In the genomic region with DNA sequence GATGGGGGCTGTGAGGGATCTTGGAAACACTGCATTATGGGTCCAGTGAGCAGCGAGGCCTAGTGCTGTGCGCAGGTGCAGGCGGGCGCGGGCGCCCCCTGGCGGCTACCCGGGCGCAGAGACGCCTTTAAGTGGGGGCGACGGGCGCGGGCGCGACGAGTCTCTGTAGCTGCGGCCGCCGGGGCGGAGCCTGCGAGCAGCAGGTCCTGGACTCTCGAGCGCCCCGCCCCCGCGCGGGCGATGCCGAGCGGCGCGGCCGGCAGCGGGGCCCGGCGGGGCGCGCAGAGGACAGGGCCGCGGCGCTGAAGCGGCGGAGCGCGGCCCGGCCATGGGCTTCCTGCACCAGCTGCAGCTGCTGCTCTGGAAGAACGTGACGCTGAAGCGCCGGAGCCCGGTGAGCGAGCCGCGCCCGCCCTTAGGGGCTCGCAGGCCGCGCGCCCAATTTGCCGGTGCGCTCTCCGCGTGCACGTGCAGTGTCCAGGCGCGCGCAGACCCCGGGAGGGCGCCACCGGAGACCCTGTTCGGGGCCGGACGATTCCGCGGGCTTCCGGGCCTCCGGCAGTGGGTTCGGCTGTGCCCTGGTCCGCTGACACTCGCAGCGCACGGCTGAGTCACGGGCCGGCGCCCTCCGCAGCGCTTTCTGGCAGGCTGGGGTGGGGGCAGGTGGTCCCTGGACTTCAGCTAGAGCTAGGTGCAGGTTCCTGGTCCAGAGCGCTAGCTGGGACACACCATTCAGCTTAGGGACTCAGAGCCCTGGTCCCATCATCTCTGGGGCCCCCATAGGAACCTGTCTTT, we compare ENCODE assay signal across 8 mouse cellular contexts. TPM values are rescaled to one million over a fixed set of nuclear protein-coding genes. Genes with fewer than 3 reads are reported as not detected.
A peak's percentile ranks its signal among the peaks of the same experiment; 100 is the strongest.
DNase-seq lines count a peak whose midpoint lies in the region; ATAC-seq and TF ChIP-seq lines count a peak whose summit lies in the region.

A gene (plus strand): TSS at position 262 of the 795 bp plus-strand sequence.

- WGBS in forebrain, embryonic 12.5 days: under 1% methylated on average over 88 of the region's 89 CpGs
- under 1% methylated on average over 74 of the region's 89 CpGs for WGBS in heart, postnatal 0 days
- under 1% methylated on average over 87 of the region's 89 CpGs for WGBS in liver, embryonic 16.5 days (ENCODE audit: insufficient replicate concordance)
- under 1% methylated on average over 69 of the region's 89 CpGs for WGBS in neural tube, embryonic 13.5 days

- H3K4me1 ChIP-seq in CH12.LX (ENCODE audit: control insufficient read depth in 1 of 2, insufficient read depth in 2 of 2): peaks cover 27 to 61% of the 10 kb centered on the region in 2 experiments
- H3K4me1 ChIP-seq in forebrain, embryonic 12.5 days: peaks cover 22% of the 10 kb centered on the region
- peaks cover 4% of the 10 kb centered on the region; the same call in 1 of the 2 replicates for H3K4me1 ChIP-seq in heart, postnatal 0 days (ENCODE audit: control insufficient read depth, insufficient read depth)
- peaks cover 6% of the 10 kb centered on the region for H3K4me1 ChIP-seq in liver, embryonic 16.5 days (ENCODE audit: control insufficient read depth, low read depth, low read length)
- H3K4me1 ChIP-seq in neural tube, embryonic 13.5 days (replicated peaks): peaks cover 36% of the 10 kb centered on the region
- peaks cover 9% of the 10 kb centered on the region for H3K4me1 ChIP-seq in testis, adult 2 months (ENCODE audit: control insufficient read depth, insufficient read depth, low read length)

- in situ Hi-C loops in CH12.LX (cut with MboI; ENCODE audit: low pct_ligation_motif_present, low pct_unique_long_range_greater_than_20kb, low sequenced_read_pairs): loop anchor here (10.0 kb wide), 1 partner anchor 126 kb away; a partner anchor contains a TSS

- peak; percentile 93 for DNase-seq in CH12.LX (ENCODE audit: extremely low read depth)
- peak; percentile 84 for DNase-seq in c-Kit-positive CD71-positive TER-119-negative erythroid progenitor cells, embryonic 14.5 days (ENCODE audit: low read depth)
- DNase-seq in heart, postnatal 0 days (ENCODE audit: low spot score): peak; percentile 91
- peak; percentile 94 to 97 for DNase-seq in kidney, postnatal 4 days

- peak within 1 kb of the TSS; percentile 64 to 73 (median 71) for H3K4me3 ChIP-seq in CH12.LX (replicated peaks in 1 of 3; ENCODE audit: low read depth in 2 of 3, low read length in 2 of 3, poor library complexity in 1 of 3)
- H3K4me3 ChIP-seq in forebrain, embryonic 12.5 days (replicated peaks): peak within 1 kb of the TSS; percentile 72
- peak within 1 kb of the TSS; percentile 81 for H3K4me3 ChIP-seq in heart, postnatal 0 days (ENCODE audit: low read depth, low read length)
- H3K4me3 ChIP-seq in liver, embryonic 16.5 days (ENCODE audit: low read depth, low read length): peak within 1 kb of the TSS; percentile 65
- H3K4me3 ChIP-seq in neural tube, embryonic 13.5 days: peak within 1 kb of the TSS; percentile 66
- H3K4me3 ChIP-seq in testis, adult 2 months (ENCODE audit: control insufficient read depth, low read depth, low read length): peak within 1 kb of the TSS; percentile 79

- no peak within 1 kb of the TSS for H3K27ac ChIP-seq in CH12.LX (ENCODE audit: insufficient read depth, low read depth)
- H3K27ac ChIP-seq in forebrain, embryonic 12.5 days: peak within 1 kb of the TSS; percentile 82
- H3K27ac ChIP-seq in heart, postnatal 0 days (ENCODE audit: low read depth): peak within 1 kb of the TSS; percentile 36; the same call in 1 of the 2 replicates
- H3K27ac ChIP-seq in liver, embryonic 16.5 days (ENCODE audit: low read length): no peak within 1 kb of the TSS
- H3K27ac ChIP-seq in neural tube, embryonic 13.5 days (replicated peaks): peak within 1 kb of the TSS; percentile 90
- peak within 1 kb of the TSS; percentile 30 for H3K27ac ChIP-seq in testis, adult 2 months (ENCODE audit: control insufficient read depth, insufficient read depth, low read depth, low read length)

- TF ChIP-seq POLR2A in CH12.LX (IDR thresholded peaks at IDR 0.05; ENCODE audit: low read depth, low read length): peak; percentile 58; the same call in 1 of the 2 replicates
- TF ChIP-seq POLR2A in testis, adult 2 months (IDR thresholded peaks at IDR 0.05; ENCODE audit: control insufficient read depth, low read depth, low read length): peak; percentile 9; the same call in 1 of the 2 replicates

- H3K36me3 ChIP-seq in CH12.LX (replicated peaks in 1 of 2; ENCODE audit: control insufficient read depth in 1 of 2, insufficient read depth in 1 of 2, low read length in 1 of 2): peaks cover 0 to 33% of the 10 kb centered on the region in 2 experiments
- H3K36me3 ChIP-seq in forebrain, embryonic 12.5 days (replicated peaks): no peaks in the 10 kb centered on the region; the same call in 1 of the 2 replicates
- no peaks in the 10 kb centered on the region for H3K36me3 ChIP-seq in heart, postnatal 0 days (replicated peaks; ENCODE audit: control insufficient read depth, insufficient read depth, low read length)
- H3K36me3 ChIP-seq in liver, embryonic 16.5 days (ENCODE audit: control insufficient read depth, insufficient read depth): no peaks in the 10 kb centered on the region
- H3K36me3 ChIP-seq in neural tube, embryonic 13.5 days: peaks cover 10% of the 10 kb centered on the region
- H3K36me3 ChIP-seq in testis, adult 2 months (ENCODE audit: control insufficient read depth, insufficient read depth, low read length): no peaks in the 10 kb centered on the region

- TF ChIP-seq EP300 in CH12.LX (IDR thresholded peaks at IDR 0.05; ENCODE audit: low read length): no peak
- TF ChIP-seq EP300 in heart, postnatal 0 days (IDR thresholded peaks at IDR 0.05; ENCODE audit: low read depth): no peak

- peak; percentile 21 for TF ChIP-seq RAD21 in CH12.LX (IDR thresholded peaks at IDR 0.05; ENCODE audit: low read depth, low read length)

- peaks cover 3% of the 10 kb centered on the region for H3K9me3 ChIP-seq in CH12.LX (replicated peaks; ENCODE audit: low read length)
- no peaks in the 10 kb centered on the region for H3K9me3 ChIP-seq in forebrain, embryonic 12.5 days
- no peaks in the 10 kb centered on the region for H3K9me3 ChIP-seq in heart, postnatal 0 days (replicated peaks; ENCODE audit: control insufficient read depth, low read length)
- no peaks in the 10 kb centered on the region for H3K9me3 ChIP-seq in liver, embryonic 16.5 days (replicated peaks; ENCODE audit: control insufficient read depth, low read length)
- H3K9me3 ChIP-seq in neural tube, embryonic 13.5 days: no peaks in the 10 kb centered on the region

- ATAC-seq in forebrain, embryonic 12.5 days (ENCODE audit: low FRiP score): peak; percentile 91
- ATAC-seq in heart, postnatal 0 days (ENCODE audit: insufficient read depth, low read depth): peak; percentile 92
- ATAC-seq in liver, embryonic 16.5 days (ENCODE audit: low read depth): peak; percentile 91
- peak; percentile 90 for ATAC-seq in neural tube, embryonic 13.5 days (ENCODE audit: low read depth)

- dilution Hi-C loops in CH12.LX (cut with MboI; ENCODE audit: extremely low pct_ligation_motif_present, extremely low pct_unique_long_range_greater_than_20kb, low sequenced_read_pairs): no loop called here

- peak within 1 kb of the TSS; percentile 67 for H3K9ac ChIP-seq in CH12.LX (ENCODE audit: insufficient read depth, low read depth)
- peak within 1 kb of the TSS; percentile 77 for H3K9ac ChIP-seq in forebrain, embryonic 12.5 days
- H3K9ac ChIP-seq in heart, postnatal 0 days (replicated peaks; ENCODE audit: low read depth, low read length): peak within 1 kb of the TSS; percentile 79
- peak within 1 kb of the TSS; percentile 68 for H3K9ac ChIP-seq in liver, embryonic 16.5 days (ENCODE audit: low read depth, low read length)
- peak within 1 kb of the TSS; percentile 86 for H3K9ac ChIP-seq in neural tube, embryonic 13.5 days

- peak within 1 kb of the TSS; percentile 71 for H3K4me2 ChIP-seq in CH12.LX (ENCODE audit: insufficient read depth, low read depth, poor library complexity, severe bottlenecking)
- H3K4me2 ChIP-seq in forebrain, embryonic 12.5 days: peak within 1 kb of the TSS; percentile 79
- peak within 1 kb of the TSS; percentile 99 for H3K4me2 ChIP-seq in heart, postnatal 0 days (ENCODE audit: low read depth, low read length)
- H3K4me2 ChIP-seq in liver, embryonic 16.5 days (ENCODE audit: low read depth, low read length): peak within 1 kb of the TSS; percentile 94
- H3K4me2 ChIP-seq in neural tube, embryonic 13.5 days: peak within 1 kb of the TSS; percentile 74

- TF ChIP-seq CTCF in CH12.LX (conservative IDR thresholded peaks at IDR 0.05 in 1 of 2, IDR thresholded peaks at IDR 0.05 in 1 of 2; ENCODE audit: low read depth in 2 of 2, low read length in 2 of 2): peak; percentile 33 to 95; a peak in 2 of 4 replicates
- TF ChIP-seq CTCF in heart, postnatal 0 days (IDR thresholded peaks at IDR 0.05; ENCODE audit: low read depth): peak; percentile 88
- TF ChIP-seq CTCF in testis, adult 2 months (IDR thresholded peaks at IDR 0.05; ENCODE audit: control insufficient read depth, insufficient read depth, insufficient replicate concordance, low read depth, low read length): peak; percentile 92

- no peaks in the 10 kb centered on the region for H3K79me2 ChIP-seq in CH12.LX (replicated peaks; ENCODE audit: control insufficient read depth, extremely low read depth, insufficient read depth, poor library complexity, severe bottlenecking)

- no peaks in the 10 kb centered on the region for H3K27me3 ChIP-seq in CH12.LX (replicated peaks)
- peaks cover 46% of the 10 kb centered on the region for H3K27me3 ChIP-seq in forebrain, embryonic 12.5 days
- H3K27me3 ChIP-seq in heart, postnatal 0 days (ENCODE audit: control insufficient read depth, insufficient read depth, low read length): peaks cover 26% of the 10 kb centered on the region
- peaks cover 11% of the 10 kb centered on the region for H3K27me3 ChIP-seq in liver, embryonic 16.5 days (ENCODE audit: control insufficient read depth, insufficient read depth, low read depth, low read length)
- peaks cover 28% of the 10 kb centered on the region for H3K27me3 ChIP-seq in neural tube, embryonic 13.5 days
- H3K27me3 ChIP-seq in testis, adult 2 months (ENCODE audit: control insufficient read depth, insufficient read depth, low read length): no peaks in the 10 kb centered on the region

TF ChIP-seq in CH12.LX, 34 proteins besides CTCF, POLR2A, EP300 and RAD21 (continues in another document):
- peak; percentile 76; the same call in 1 of the 2 replicates for TF ChIP-seq SIN3A (IDR thresholded peaks at IDR 0.05; ENCODE audit: low read length)

RNA-seq across cellular contexts. Expression of the gene that starts here (rescaled TPM):
- total RNA-seq in CH12.LX (2012; rRNA removed): 10.5 and 13.0 TPM in 2 replicates
- 3.1 and 5.0 TPM in 2 replicates for total RNA-seq in CH12.LX (2014; rRNA removed)
- 15.7 and 23.4 TPM in 2 replicates for polyA plus RNA-seq in CH12.LX (2012; ENCODE audit: insufficient read length, low read depth)
- 10.9 and 12.5 TPM in 2 replicates for polyA plus RNA-seq in forebrain, embryonic 12.5 days (2016; fragmentation: Nextera tagmentation; extraction: Ambion mirVana)
- total RNA-seq in heart, postnatal 0 days (2014; rRNA removed; ENCODE audit: low replicate concordance): 27.6 and 32.0 TPM in 2 replicates
- polyA plus RNA-seq in heart, postnatal 0 days (2015; fragmentation: Nextera tagmentation; extraction: Ambion mirVana): 2.4 and 3.6 TPM in 2 replicates
- polyA plus RNA-seq in liver, embryonic 16.5 days (2015; fragmentation: Nextera tagmentation; extraction: Ambion mirVana): 1.3 and 1.8 TPM in 2 replicates
- polyA plus RNA-seq in neural tube, embryonic 13.5 days (2015; fragmentation: Nextera tagmentation; extraction: Ambion mirVana): 9.8 and 10.2 TPM in 2 replicates
- 17.3 and 18.3 TPM in 2 replicates for polyA plus RNA-seq in testis, adult 2 months (2012; rRNA removed)

Comparison
In these comparisons a context has a peak if more than half of its experiments do, and no peak if none do; other contexts are left out.
1. H3K27ac ChIP-seq: peak in forebrain, embryonic 12.5 days (single experiment), heart, postnatal 0 days (single experiment), neural tube, embryonic 13.5 days (single experiment) and testis, adult 2 months (single experiment); none in CH12.LX (single experiment) and liver, embryonic 16.5 days (single experiment).
2. Peak in every context shown above with its lines, with median percentiles within 50 percentile points of each other: DNase-seq, H3K4me2 ChIP-seq, H3K4me3 ChIP-seq, H3K9ac ChIP-seq, CTCF ChIP-seq and ATAC-seq.